Mouse (Mus musculus): ENCODE measurements around the gene Rabep2. TPM values are rescaled to one million over a fixed set of nuclear protein-coding genes. Genes with fewer than 3 reads are reported as not detected.

Rabep2 gene
- polyA plus RNA-seq (2017; shearing (Covaris generic)): 59.4 TPM

GRCm38 (mm10) chr7:126428631-126429502 lies at the start of gene Rabep2:
Gene Rabep2 (plus strand): TSS chr7:126428759.

GRCm38 (mm10) chr7:126396298-126397119 lies 32.0 kb upstream of the Rabep2 start, which contains the start of gene Nfatc2ip:
Gene Nfatc2ip (minus strand): TSS chr7:126396737.

GRCm38 (mm10) chr7:126414725-126415124 lies 13.8 kb upstream of the Rabep2 start, which contains the start of gene Cd19:
Gene Cd19 (minus strand): TSS chr7:126414889.

GRCm38 (mm10) chr7:126463004-126463403 lies 34.4 kb downstream of the Rabep2 start, which contains the start of gene Atp2a1:
Gene Atp2a1 (minus strand): TSS chr7:126463108.

GRCm38 (mm10) chr7:126474993-126475581 lies 46.5 kb downstream of the Rabep2 start, which contains the start of gene Sh2b1:
Gene Sh2b1 (minus strand): TSS chr7:126475424.

GRCm38 (mm10) chr7:126487052-126487483 lies 58.5 kb downstream of the Rabep2 start, which contains the start of gene Tufm:
Gene Tufm (plus strand): TSS chr7:126487361.

Other genes with a start within 250 kb of the Rabep2 start
- gene Xpo6, start 228.3 kb upstream of the Rabep2 start, polyA plus RNA-seq (2017; shearing (Covaris generic)): 226 TPM
- gene Sbk1, start 156.1 kb upstream of the Rabep2 start, polyA plus RNA-seq (2017; shearing (Covaris generic)): 65.8 TPM
- 801 TPM for gene Lat, start 59.2 kb upstream of the Rabep2 start, polyA plus RNA-seq (2017; shearing (Covaris generic))
- gene Spns1, start 51.3 kb upstream of the Rabep2 start, polyA plus RNA-seq (2017; shearing (Covaris generic)): 59.5 TPM
- gene Nfatc2ip, start 32.0 kb upstream of the Rabep2 start, polyA plus RNA-seq (2017; shearing (Covaris generic)): 5.1 TPM
- gene Cd19, start 13.9 kb upstream of the Rabep2 start, polyA plus RNA-seq (2017; shearing (Covaris generic)): 2.3 TPM
- 0.31 TPM for gene Atp2a1, start 34.3 kb downstream of the Rabep2 start, polyA plus RNA-seq (2017; shearing (Covaris generic))
- gene Sh2b1, start 46.7 kb downstream of the Rabep2 start, polyA plus RNA-seq (2017; shearing (Covaris generic)): 47.6 TPM
- 110 TPM for gene Tufm, start 58.6 kb downstream of the Rabep2 start, polyA plus RNA-seq (2017; shearing (Covaris generic))
- 111 TPM for gene Atxn2l, start 74.7 kb downstream of the Rabep2 start, polyA plus RNA-seq (2017; shearing (Covaris generic))
- gene Eif3c, start 137.7 kb downstream of the Rabep2 start, polyA plus RNA-seq (2017; shearing (Covaris generic)): 186 TPM
- gene Apobr, start 156.2 kb downstream of the Rabep2 start, polyA plus RNA-seq (2017; shearing (Covaris generic)): 2.1 TPM
- 94.3 TPM for gene Cln3, start 157.1 kb downstream of the Rabep2 start, polyA plus RNA-seq (2017; shearing (Covaris generic))
- gene Il27, start 166.2 kb downstream of the Rabep2 start, polyA plus RNA-seq (2017; shearing (Covaris generic)): not detected
- gene Nupr1, start 202.1 kb downstream of the Rabep2 start, polyA plus RNA-seq (2017; shearing (Covaris generic)): 0.34 TPM
- 101 TPM for gene Sgf29, start 220.6 kb downstream of the Rabep2 start, polyA plus RNA-seq (2017; shearing (Covaris generic))
- gene Sult1a1, start 247.7 kb downstream of the Rabep2 start, polyA plus RNA-seq (2017; shearing (Covaris generic)): 0.96 TPM

Data from CD4-positive, CD25-positive, alpha-beta regulatory T cell (primary cell).